Mouse (Mus musculus) erythroblast, embryonic 14.5 days (primary cell): ENCODE results near the gene B830017H08Rik. TPM values are rescaled to one million over a fixed set of nuclear protein-coding genes. Genes with fewer than 3 reads are reported as not detected.

Experiments
- H3K27me3 ChIP-seq: 2 replicates; pipeline ENCODE4 v1.6.1; 2012; ENCODE audit warnings: inconsistent platforms; ENCODE audit not compliant: control insufficient read depth
- H3K36me3 ChIP-seq: 2 replicates; pipeline ENCODE4 v1.6.1; 2012; ENCODE audit warnings: mild to moderate bottlenecking, inconsistent platforms; ENCODE audit not compliant: control insufficient read depth
- H3K4me1 ChIP-seq: 2 replicates; pipeline ENCODE4 v1.6.1; 2012; ENCODE audit warnings: inconsistent platforms; ENCODE audit not compliant: control insufficient read depth
- H3K4me3 ChIP-seq: replicated peaks from 2 replicates; pipeline ENCODE3; 2012; ENCODE audit warnings: moderate library complexity, mild to moderate bottlenecking, inconsistent platforms
- H3K9me3 ChIP-seq: 2 replicates; pipeline ENCODE4 v1.6.1; 2012; ENCODE audit warnings: low read length, inconsistent platforms, mixed read lengths; ENCODE audit not compliant: control insufficient read depth
- GATA1 ChIP-seq: IDR thresholded peaks from 2 replicates; pipeline ENCODE4 v1.6.1; 2012; ENCODE audit warnings: low read length, inconsistent platforms, mixed read lengths
- TAL1 ChIP-seq: IDR thresholded peaks from 3 replicates; pipeline ENCODE4 v1.6.1; 2012; ENCODE audit warnings: low read length, inconsistent platforms, mixed read lengths
- polyA plus RNA-seq: library from polyadenylated mRNA; stranded (reverse); fragments of >175 nt; gene quantifications from 2 replicates; pipeline ENCODE4 v1.2.3, GENCODE M21; 2012

The B830017H08Rik gene
- polyA plus RNA-seq, 1 experiment = not detected

DNA sequence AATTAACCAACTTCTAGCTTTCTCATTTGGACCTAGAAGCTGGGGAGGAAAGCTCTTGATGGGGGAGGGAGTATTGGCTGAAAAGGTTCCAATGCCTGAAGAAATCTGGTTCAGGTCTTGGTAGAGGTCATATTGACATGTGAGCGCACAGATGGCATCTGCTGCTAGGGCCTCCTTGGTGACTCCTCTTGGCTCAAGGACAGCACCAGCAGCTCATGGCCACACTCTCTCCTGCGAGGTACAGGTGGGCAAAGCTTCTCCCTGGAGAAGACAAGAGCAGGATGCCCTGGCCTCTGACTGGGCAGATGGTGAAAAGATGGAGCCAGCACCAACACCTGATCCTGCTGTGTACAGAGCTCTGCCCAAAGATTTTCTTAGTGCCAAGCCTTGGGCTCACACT lies 6.4 kb upstream of the B830017H08Rik start:
- Histone ChIP-seq H3K27me3 (peaks cover 60% of the 10 kb centered on the region), H3K36me3 (no peaks in the 10 kb centered on the region), H3K4me3 (no peak overlapping the region), H3K9me3 (no peaks in the 10 kb centered on the region), H3K4me1 (no peaks in the 10 kb centered on the region)
- TF ChIP-seq TAL1 (no peak), GATA1 (no peak)

DNA sequence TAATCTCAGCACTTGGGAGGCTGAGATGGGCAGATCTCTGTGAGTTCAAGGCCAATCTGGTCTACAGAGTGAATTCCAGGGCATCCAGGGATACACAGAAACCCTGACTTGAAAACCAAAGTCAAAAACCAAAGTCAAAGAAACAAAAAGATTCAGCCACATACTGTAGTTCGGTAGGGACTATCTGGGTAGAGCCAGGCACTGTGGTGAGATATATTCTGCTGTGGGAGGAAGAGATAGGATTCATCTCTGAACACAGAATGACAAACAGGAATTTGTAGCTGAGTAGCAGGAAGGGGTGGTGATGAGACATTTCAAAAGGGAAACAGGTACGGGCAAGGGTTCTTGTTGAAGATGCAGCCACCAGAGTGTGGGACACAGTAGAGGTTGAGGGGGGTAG lies 4.7 kb upstream of the B830017H08Rik start:
- no peaks in the 10 kb centered on the region for H3K9me3 ChIP-seq
- TF ChIP-seq GATA1 (no peak), TAL1 (no peak)
- H3K27me3 ChIP-seq = peaks cover 70% of the 10 kb centered on the region
- no peaks in the 10 kb centered on the region for H3K4me1 ChIP-seq
- no peak overlapping the region for H3K4me3 ChIP-seq
- no peaks in the 10 kb centered on the region for H3K36me3 ChIP-seq

DNA sequence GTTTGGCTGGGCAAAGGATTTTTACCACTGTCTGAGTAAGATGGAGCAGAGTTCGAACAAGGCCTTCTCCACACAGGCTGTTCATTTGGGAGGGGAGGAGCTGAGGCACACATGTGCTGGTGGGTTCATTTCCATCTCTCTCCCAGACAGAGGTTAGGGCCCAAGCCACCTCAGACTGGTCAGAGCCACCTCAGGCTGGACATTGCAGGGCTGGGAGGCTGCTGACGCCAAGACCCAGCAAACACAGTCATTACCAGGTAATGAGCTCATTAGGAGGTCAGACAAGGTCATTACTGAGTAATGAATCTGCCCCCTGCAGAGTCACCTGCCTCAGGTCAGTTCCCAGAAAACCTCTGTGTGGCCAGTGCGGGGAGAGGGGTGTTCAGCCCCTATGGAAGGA lies 4.1 kb upstream of the B830017H08Rik start:
- H3K4me3 ChIP-seq = no peak overlapping the region
- H3K4me1 ChIP-seq = peaks cover 2% of the 10 kb centered on the region; the same call in 1 of the 2 replicates
- TF ChIP-seq GATA1 = no peak
- TF ChIP-seq TAL1 = no peak
- no peaks in the 10 kb centered on the region; the same call in 1 of the 2 replicates for H3K9me3 ChIP-seq
- no peaks in the 10 kb centered on the region for H3K36me3 ChIP-seq
- H3K27me3 ChIP-seq = peaks cover 73% of the 10 kb centered on the region

DNA sequence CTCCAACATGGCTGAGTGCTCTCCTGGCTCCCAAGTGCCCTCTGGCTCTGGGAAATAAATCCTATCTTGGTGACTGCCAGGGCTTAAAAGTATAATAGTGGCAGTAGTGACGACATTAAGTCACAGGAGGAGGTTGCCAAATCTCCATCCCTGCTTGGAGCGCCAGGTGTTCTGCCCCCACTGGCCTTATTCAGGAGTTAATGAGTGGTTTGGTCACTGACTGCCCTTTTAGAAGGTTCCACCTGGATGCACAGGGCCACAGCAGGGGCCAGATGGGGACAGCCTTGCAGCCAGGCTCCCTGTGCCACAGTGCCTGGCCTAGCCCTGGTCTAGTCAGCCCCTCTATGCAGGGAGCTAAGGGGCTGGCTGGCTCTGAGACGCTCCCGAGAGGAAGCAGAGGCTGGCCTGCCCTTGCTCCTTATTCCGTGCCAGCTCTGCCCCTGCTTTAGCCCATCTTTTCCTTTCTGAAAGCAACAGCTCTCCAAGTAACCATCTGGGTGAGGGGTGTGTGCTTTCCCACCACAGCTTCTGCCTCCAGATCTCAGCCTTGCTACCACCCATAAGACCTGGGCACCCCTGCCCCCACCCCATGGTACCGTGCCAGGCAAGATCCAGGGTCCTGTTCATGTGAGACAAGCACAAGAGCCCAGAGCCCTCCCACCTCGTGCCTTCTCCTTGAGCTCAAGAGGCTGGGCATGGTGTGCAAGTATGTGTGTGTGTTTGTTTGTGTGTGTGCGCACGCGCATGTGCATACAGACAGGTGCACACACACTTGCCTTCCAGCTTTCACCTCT lies 2.3 kb upstream of the B830017H08Rik start:
- no peak for TF ChIP-seq GATA1
- no peak for TF ChIP-seq TAL1
- Histone ChIP-seq H3K4me3 (no peak overlapping the region), H3K27me3 (peaks cover 88% of the 10 kb centered on the region), H3K9me3 (peaks cover 3% of the 10 kb centered on the region; the same call in 1 of the 2 replicates), H3K4me1 (peaks cover 8% of the 10 kb centered on the region), H3K36me3 (no peaks in the 10 kb centered on the region)

DNA sequence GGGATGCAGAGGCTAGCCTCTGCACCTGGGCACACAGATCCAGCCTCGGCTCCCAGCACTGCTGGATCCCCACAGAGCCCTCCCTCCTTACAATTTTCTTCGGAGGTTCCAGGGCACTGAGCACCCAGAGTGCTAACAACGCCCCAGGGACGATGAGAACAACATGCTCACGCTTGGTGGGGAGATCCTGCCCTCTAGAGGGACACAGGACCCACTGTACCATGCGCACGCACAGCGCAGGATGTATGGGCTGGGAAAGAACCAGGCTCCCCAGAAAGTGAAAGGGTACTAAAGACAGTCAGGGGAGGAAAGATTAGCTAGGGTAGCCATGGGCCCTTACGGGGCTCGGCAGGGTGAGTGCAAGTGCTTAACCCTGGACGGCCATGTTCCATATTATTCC lies 1.1 kb upstream of the B830017H08Rik start:
- Histone ChIP-seq H3K4me1 (peaks cover 8% of the 10 kb centered on the region), H3K9me3 (peaks cover 3% of the 10 kb centered on the region; the same call in 1 of the 2 replicates), H3K27me3 (peaks cover 95% of the 10 kb centered on the region), H3K36me3 (no peaks in the 10 kb centered on the region), H3K4me3 (no peak overlapping the region)
- no peak for TF ChIP-seq TAL1
- TF ChIP-seq GATA1 = no peak

DNA sequence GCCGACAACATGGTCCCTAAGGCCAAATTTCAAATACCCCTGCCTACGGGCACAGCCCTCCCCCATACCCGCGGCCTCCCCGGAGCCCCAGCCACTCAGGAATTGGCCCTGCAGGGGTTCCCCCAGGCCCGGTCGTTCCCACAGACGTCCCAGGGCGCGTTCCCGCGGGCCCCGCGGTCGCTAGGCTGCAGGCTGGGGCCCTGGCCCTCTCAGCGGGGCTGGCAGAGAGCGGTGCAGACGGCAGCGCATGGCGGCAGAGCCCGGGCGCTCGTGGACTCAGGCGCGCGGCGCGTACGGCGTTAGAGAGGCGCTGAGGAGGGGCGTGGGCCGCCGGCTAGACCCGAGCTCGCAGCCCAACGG lies 380 bp downstream of the B830017H08Rik start:
- no peak overlapping the region for H3K4me3 ChIP-seq
- no peaks in the 10 kb centered on the region for H3K36me3 ChIP-seq
- peaks cover 3% of the 10 kb centered on the region; the same call in 1 of the 2 replicates for H3K9me3 ChIP-seq
- TF ChIP-seq TAL1 (no peak), GATA1 (no peak)
- H3K4me1 ChIP-seq = peaks cover 8% of the 10 kb centered on the region
- H3K27me3 ChIP-seq = peaks cover 92% of the 10 kb centered on the region

DNA sequence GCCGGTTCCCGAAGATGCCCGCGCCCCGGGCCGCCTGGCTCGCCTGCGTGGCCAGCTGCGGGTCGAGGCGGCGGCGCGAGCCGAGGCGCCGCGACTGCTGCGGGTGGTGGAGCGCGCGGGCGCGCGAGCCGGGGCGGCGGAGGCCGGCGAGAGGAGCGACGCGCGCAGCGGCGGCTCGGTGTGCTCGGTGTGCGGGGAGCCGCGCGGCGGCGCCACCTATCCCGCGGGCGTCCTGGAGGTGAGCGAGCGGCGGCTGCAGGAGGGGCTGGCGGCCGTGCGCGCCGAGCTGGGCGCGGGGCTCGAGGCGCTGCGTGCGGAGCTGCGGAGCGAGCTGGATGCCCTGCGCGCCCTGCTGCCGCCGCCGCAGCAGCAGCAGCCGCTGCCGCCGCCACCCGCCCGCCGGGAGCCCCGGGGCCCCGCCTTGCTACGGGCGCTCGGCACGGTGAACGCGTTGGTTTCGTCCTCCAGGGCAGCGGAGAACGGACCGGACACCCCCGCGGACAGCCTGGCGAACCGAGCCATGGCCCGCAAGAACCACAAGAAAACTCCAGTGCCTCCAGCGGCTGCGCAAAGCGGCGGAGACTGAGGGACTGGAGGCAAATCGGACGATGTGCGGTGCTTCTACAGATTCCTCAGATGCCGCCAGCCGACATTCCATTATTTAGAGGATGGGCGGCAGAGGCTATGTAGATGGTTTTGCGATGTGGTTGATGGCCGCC lies 919 bp downstream of the B830017H08Rik start:
- Histone ChIP-seq H3K4me1 (peaks cover 8% of the 10 kb centered on the region), H3K9me3 (peaks cover 3% of the 10 kb centered on the region; the same call in 1 of the 2 replicates), H3K27me3 (peaks cover 88% of the 10 kb centered on the region), H3K4me3 (no peak overlapping the region), H3K36me3 (no peaks in the 10 kb centered on the region)
- TF ChIP-seq GATA1 (no peak), TAL1 (no peak)

DNA sequence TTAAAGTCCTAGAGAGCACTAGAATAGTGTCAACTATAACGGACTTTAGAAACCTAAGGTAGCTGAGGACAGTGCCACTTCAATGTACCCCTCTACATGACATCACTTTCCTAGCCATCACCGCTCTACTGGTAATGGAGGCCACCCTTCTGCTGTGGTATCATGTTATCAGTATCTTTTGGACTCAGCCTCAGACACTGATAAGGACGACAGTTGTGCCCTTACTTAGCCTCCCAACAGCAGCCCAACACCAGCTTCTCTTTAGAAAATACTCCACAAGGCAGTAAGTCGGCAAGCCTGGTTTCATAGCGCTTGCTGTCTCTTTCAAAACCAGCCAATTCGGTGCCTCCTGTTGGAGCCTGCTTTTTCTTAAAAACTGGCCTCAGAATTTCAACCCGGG lies 1.6 kb downstream of the B830017H08Rik start:
- no peaks in the 10 kb centered on the region for H3K36me3 ChIP-seq
- TF ChIP-seq TAL1 (no peak), GATA1 (no peak)
- H3K27me3 ChIP-seq = peaks cover 83% of the 10 kb centered on the region
- H3K4me1 ChIP-seq = peaks cover 8% of the 10 kb centered on the region
- peaks cover 3% of the 10 kb centered on the region; the same call in 1 of the 2 replicates for H3K9me3 ChIP-seq
- no peak overlapping the region for H3K4me3 ChIP-seq

DNA sequence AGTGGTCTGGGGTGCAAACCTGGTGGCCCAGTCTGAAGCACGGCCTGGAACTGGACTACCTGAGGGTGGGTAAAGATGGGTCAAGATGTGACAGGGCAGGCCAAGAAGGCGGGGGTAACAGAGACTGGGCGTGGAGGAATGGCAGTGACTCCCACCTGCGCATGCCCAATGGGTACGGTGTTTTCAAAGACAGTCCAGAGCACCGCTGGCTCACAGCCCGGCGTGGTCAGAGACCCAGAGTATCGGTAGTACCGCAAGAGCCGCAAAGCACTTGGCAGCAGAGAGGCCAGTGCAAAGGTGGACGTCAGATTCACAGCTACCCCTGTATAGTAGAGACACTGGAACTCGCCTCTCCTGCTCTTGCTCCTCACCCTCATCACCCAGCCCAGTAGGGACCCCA lies 2.6 kb downstream of the B830017H08Rik start:
- no peak overlapping the region for H3K4me3 ChIP-seq
- H3K9me3 ChIP-seq = peaks cover 3% of the 10 kb centered on the region; the same call in 1 of the 2 replicates
- H3K27me3 ChIP-seq = peaks cover 74% of the 10 kb centered on the region
- peaks cover 6% of the 10 kb centered on the region for H3K36me3 ChIP-seq
- peaks cover 8% of the 10 kb centered on the region for H3K4me1 ChIP-seq
- TF ChIP-seq TAL1 = no peak
- no peak for TF ChIP-seq GATA1
